Mouse (Mus musculus): ENCODE results near the gene Rad9b. TPM values are rescaled to one million over a fixed set of nuclear protein-coding genes. Genes with fewer than 3 reads are reported as not detected.

Rad9b gene
- polyA plus RNA-seq, 1 experiment, result 4.2 TPM

DNA sequence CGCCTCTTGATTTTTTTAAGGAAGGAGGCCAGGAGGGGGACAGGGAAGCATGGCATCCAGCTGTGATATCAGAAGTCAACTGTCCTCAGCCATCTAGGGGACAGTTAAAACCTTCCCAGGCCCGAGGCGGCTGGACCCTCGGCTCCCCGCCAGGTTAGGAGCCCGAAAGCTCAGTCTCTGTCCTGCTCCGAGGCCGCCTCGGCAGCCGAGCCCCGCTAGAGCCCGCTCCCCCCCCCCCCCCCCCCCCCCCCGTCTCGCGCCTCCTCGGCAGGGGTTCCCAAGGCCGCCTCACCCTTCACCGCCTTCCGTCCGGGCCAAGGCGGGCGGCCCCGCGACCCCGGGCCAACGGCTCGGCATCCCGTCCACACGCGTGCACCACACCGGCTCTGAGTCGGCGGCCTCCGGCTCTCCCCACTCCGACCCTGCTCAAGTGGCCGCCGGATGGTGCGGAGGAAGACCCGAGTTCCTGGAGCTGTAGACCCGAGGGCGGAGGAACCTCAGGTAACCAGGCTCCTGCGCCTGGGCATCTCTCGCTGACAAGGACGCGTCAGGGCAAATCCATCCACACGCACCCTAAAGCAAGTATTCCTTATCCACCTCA is 17.7 kb upstream of the Rad9b start, which contains the start of gene Gpn3:
Gene Gpn3, plus strand, starts transcription at position 286 of the 601 bp plus-strand sequence.
- WGBS, result under 1% methylated on average over 41 of the region's 46 CpGs
- no peaks in the 10 kb centered on the region for H3K36me3 ChIP-seq (ENCODE audit: control insufficient read depth, insufficient read depth, low read length)
- no peak for DNase-seq
- no peak for TF ChIP-seq CTCF (conservative IDR thresholded peaks at IDR 0.05; ENCODE audit: insufficient read depth, insufficient read length, low read depth, low read length)
- no peak for TF ChIP-seq POLR2A (IDR thresholded peaks at IDR 0.05; ENCODE audit: low read depth, low read length)
- H3K4me1 ChIP-seq (ENCODE audit: control insufficient read depth, insufficient read depth, low read length), result no peaks in the 10 kb centered on the region
- peak within 1 kb of the TSS; percentile 85 for H3K4me3 ChIP-seq (ENCODE audit: insufficient read depth, low read depth, low read length)
- H3K27ac ChIP-seq (ENCODE audit: insufficient read depth, low read depth, low read length), result peak within 1 kb of the TSS; percentile 67
- no peaks in the 10 kb centered on the region for H3K27me3 ChIP-seq (replicated peaks; ENCODE audit: control insufficient read depth, insufficient read depth, low read length)

DNA sequence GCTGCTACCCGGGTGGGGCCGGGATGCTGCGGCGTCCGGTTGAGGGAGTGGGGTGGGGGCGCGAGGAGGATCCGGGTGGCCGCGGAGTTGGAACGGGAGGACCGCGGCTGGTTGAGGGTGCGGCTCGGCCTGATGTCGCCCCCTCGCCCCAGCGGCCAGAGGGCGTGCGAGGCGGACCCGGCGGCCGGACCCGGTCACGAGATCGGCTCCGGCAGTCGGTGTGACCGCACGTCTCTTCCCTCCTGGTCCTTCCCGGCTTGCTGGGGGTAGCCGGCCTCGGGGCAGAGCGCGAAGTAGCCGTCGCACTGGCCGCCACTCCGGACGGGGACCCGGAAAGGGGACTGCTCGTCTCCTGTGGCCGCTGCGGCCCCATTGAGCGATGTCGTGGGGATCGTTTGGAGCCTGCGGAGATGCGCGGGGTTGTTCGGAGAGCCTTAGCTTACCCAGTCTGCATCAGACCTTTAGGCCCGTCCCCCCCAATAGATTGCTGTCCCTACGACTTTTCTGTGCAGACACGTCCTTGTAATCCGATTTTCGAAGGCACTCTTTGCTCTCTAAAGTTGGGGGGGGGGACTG is 547 bp upstream of the Rad9b start:
- H3K27ac ChIP-seq (ENCODE audit: insufficient read depth, low read depth, low read length), result peak overlapping the region; percentile 94
- no peak for DNase-seq
- under 1% methylated on average over 57 of the region's 57 CpGs for WGBS

DNA sequence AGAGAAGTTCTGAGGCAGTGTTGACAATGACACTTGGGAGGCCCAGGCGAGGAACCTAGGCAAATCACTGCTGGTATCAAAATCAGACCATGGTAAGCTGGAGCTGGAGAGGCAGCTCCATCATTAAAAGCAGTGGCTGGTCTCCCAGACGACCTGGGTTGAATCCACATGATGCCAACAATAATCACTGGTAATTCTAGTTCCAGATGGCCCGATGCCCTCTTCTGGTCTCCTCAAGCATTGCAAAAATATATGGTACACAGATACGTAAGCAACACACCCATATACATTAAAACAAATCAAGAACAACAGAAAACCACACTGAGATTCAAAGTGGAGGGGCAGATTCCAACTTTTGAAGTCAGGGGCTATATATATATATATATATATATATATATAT is 8.3 kb downstream of the Rad9b start:
- 82% methylated on average over 4 of the region's 4 CpGs for WGBS
- H3K4me3 ChIP-seq (ENCODE audit: insufficient read depth, low read depth, low read length), result no peak overlapping the region
- H3K36me3 ChIP-seq (ENCODE audit: control insufficient read depth, insufficient read depth, low read length), result no peaks in the 10 kb centered on the region
- TF ChIP-seq POLR2A (IDR thresholded peaks at IDR 0.05; ENCODE audit: low read depth, low read length) (no peak), CTCF (conservative IDR thresholded peaks at IDR 0.05; ENCODE audit: insufficient read depth, insufficient read length, low read depth, low read length) (no peak)
- H3K4me1 ChIP-seq (ENCODE audit: control insufficient read depth, insufficient read depth, low read length), result no peaks in the 10 kb centered on the region; the same call in 1 of the 2 replicates
- DNase-seq, result no peak
- no peak overlapping the region for H3K27ac ChIP-seq (ENCODE audit: insufficient read depth, low read depth, low read length)
- H3K27me3 ChIP-seq (replicated peaks; ENCODE audit: control insufficient read depth, insufficient read depth, low read length), result no peaks in the 10 kb centered on the region

More for the DNA sequence above, 547 bp upstream of the Rad9b start:
- no peaks in the 10 kb centered on the region for H3K4me1 ChIP-seq (ENCODE audit: control insufficient read depth, insufficient read depth, low read length)
- TF ChIP-seq CTCF (conservative IDR thresholded peaks at IDR 0.05; ENCODE audit: insufficient read depth, insufficient read length, low read depth, low read length) (no peak), POLR2A (IDR thresholded peaks at IDR 0.05; ENCODE audit: low read depth, low read length) (peak; percentile 32)
- H3K27me3 ChIP-seq (replicated peaks; ENCODE audit: control insufficient read depth, insufficient read depth, low read length), result no peaks in the 10 kb centered on the region
- H3K36me3 ChIP-seq (ENCODE audit: control insufficient read depth, insufficient read depth, low read length), result no peaks in the 10 kb centered on the region
- peak overlapping the region; percentile 69 for H3K4me3 ChIP-seq (ENCODE audit: insufficient read depth, low read depth, low read length)

DNA sequence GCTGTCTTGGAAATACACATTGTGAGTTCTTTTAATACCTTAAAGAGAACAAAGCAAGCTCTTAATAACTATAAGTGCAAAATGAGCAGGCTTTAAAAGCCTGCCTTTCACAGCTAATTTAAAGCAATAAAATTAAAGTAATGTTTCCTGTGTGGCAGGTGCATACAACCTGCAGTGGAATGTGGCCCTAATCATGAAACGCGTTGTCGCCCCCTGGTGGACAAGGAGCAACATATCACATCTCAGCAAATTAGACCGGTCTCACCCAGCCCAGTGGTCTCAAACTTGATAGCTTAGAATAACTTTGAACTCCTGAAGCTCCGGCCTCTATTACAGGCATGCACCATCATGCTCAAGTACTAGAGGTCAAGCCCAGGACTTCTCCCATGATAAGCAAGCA is 9.8 kb downstream of the Rad9b start:
- Histone ChIP-seq H3K27me3 (replicated peaks; ENCODE audit: control insufficient read depth, insufficient read depth, low read length) (no peaks in the 10 kb centered on the region), H3K4me3 (ENCODE audit: insufficient read depth, low read depth, low read length) (no peak overlapping the region), H3K27ac (ENCODE audit: insufficient read depth, low read depth, low read length) (no peak overlapping the region), H3K36me3 (ENCODE audit: control insufficient read depth, insufficient read depth, low read length) (no peaks in the 10 kb centered on the region), H3K4me1 (ENCODE audit: control insufficient read depth, insufficient read depth, low read length) (no peaks in the 10 kb centered on the region; the same call in 1 of the 2 replicates)
- TF ChIP-seq CTCF (conservative IDR thresholded peaks at IDR 0.05; ENCODE audit: insufficient read depth, insufficient read length, low read depth, low read length) (peak; percentile 93), POLR2A (IDR thresholded peaks at IDR 0.05; ENCODE audit: low read depth, low read length) (no peak)
- DNase-seq, result peak; percentile 80
- WGBS, result 5% methylated on average over 5 of the region's 5 CpGs

DNA sequence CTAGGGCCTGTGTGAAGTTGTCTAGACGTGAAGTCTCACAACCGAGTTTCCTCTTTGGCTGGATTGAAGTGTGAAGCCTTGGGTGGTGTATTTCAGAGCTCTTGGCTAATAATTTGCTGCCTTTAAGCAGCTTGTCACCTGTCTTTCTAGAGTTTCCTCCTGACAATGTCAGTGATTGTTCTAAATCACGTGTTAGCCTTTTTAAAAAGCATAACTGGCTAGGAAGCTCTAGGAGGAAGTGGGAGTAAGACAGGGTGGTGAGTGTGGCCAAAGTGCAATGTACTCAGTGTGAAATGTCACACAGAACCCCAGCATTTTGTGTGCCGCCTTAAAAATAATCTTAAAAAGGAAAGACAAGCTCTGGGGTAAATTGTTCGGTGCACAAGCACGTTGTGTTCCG is 10.3 kb downstream of the Rad9b start:
- peak; percentile 24 for DNase-seq
- no peak overlapping the region for H3K27ac ChIP-seq (ENCODE audit: insufficient read depth, low read depth, low read length)
- no peaks in the 10 kb centered on the region for H3K36me3 ChIP-seq (ENCODE audit: control insufficient read depth, insufficient read depth, low read length)
- H3K27me3 ChIP-seq (replicated peaks; ENCODE audit: control insufficient read depth, insufficient read depth, low read length), result no peaks in the 10 kb centered on the region
- no peaks in the 10 kb centered on the region; the same call in 1 of the 2 replicates for H3K4me1 ChIP-seq (ENCODE audit: control insufficient read depth, insufficient read depth, low read length)
- 42% methylated on average over 7 of the region's 7 CpGs for WGBS
- no peak overlapping the region for H3K4me3 ChIP-seq (ENCODE audit: insufficient read depth, low read depth, low read length)
- TF ChIP-seq CTCF (conservative IDR thresholded peaks at IDR 0.05; ENCODE audit: insufficient read depth, insufficient read length, low read depth, low read length) (no peak), POLR2A (IDR thresholded peaks at IDR 0.05; ENCODE audit: low read depth, low read length) (no peak)

DNA sequence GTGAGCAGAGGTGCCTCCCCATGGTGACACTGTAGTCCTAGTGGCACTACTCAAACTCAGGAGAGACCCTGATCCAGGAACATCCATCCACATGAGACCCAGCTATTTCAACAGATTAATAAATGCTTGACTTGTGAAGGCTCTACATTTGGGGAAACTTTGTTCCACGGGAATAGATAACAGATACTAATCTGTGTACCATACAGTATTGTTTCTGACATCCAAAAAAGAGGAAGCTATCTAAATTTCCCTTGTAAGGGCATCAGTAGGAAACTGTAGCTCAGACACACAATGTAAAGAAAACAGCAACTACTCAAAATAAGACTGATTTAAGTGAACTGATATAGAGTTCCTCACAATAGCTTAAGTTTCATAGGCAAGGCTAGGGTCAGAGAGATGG is 11.2 kb downstream of the Rad9b start:
- H3K27me3 ChIP-seq (replicated peaks; ENCODE audit: control insufficient read depth, insufficient read depth, low read length), result no peaks in the 10 kb centered on the region
- TF ChIP-seq POLR2A (IDR thresholded peaks at IDR 0.05; ENCODE audit: low read depth, low read length), result no peak
- TF ChIP-seq CTCF (conservative IDR thresholded peaks at IDR 0.05; ENCODE audit: insufficient read depth, insufficient read length, low read depth, low read length), result no peak
- no peak overlapping the region for H3K4me3 ChIP-seq (ENCODE audit: insufficient read depth, low read depth, low read length)
- no peaks in the 10 kb centered on the region for H3K36me3 ChIP-seq (ENCODE audit: control insufficient read depth, insufficient read depth, low read length)
- H3K27ac ChIP-seq (ENCODE audit: insufficient read depth, low read depth, low read length), result no peak overlapping the region
- H3K4me1 ChIP-seq (ENCODE audit: control insufficient read depth, insufficient read depth, low read length), result no peaks in the 10 kb centered on the region; the same call in 1 of the 2 replicates
- DNase-seq, result no peak
- 77% methylated on average over 1 of the region's 1 CpGs for WGBS

DNA sequence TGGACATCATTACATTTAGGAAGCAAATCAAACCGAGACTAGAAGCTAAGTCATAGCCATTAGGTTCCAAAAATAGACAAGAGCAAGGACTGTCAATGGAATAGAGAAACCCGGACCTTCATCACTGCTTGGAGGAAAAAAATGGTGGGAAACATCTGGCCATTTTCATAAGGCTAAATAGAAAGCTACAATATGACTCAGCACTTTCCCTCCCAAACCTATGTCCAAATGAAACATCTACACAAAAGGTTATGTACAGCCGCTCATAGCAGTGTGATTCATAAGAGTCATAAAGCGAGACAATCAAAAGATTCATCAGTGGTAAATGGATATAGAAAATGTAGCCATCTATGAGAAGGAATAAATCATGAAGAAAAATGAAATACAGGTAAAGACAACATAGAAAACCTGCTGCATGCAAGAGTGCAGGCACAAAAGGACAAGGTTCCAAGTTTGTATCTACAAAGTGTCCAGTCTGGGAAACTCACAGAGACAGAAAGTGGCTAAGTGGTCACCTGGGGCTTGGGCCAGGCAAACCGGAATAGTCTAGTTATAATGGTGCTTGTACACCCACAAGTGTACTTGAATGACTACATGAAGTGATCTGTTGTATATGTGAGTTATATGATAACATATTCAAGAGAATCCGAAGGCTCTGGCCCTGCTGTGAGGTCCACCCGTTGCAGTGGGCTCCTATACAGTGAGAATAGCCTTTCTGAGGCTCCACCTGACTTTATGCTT is 17.3 kb downstream of the Rad9b start:
- 89% methylated on average over 7 of the region's 7 CpGs for WGBS
- no peak for DNase-seq
- H3K27ac ChIP-seq (ENCODE audit: insufficient read depth, low read depth, low read length), result no peak overlapping the region
- H3K27me3 ChIP-seq (replicated peaks; ENCODE audit: control insufficient read depth, insufficient read depth, low read length), result no peaks in the 10 kb centered on the region
- peaks cover 3% of the 10 kb centered on the region; the same call in 1 of the 2 replicates for H3K4me1 ChIP-seq (ENCODE audit: control insufficient read depth, insufficient read depth, low read length)
- TF ChIP-seq POLR2A (IDR thresholded peaks at IDR 0.05; ENCODE audit: low read depth, low read length), result no peak
- TF ChIP-seq CTCF (conservative IDR thresholded peaks at IDR 0.05; ENCODE audit: insufficient read depth, insufficient read length, low read depth, low read length), result no peak
- H3K4me3 ChIP-seq (ENCODE audit: insufficient read depth, low read depth, low read length), result no peak overlapping the region
- H3K36me3 ChIP-seq (ENCODE audit: control insufficient read depth, insufficient read depth, low read length), result no peaks in the 10 kb centered on the region

Data from kidney, adult 2 months (tissue).